Mouse (Mus musculus): ENCODE results near the gene Kank2.
A peak's percentile ranks its signal among the peaks of the same experiment; 100 is the strongest.
"Not testable (repeated sequence)": the region's sequence is repeated elsewhere in the genome, so short reads cannot be mapped to it uniquely, and the experiment has no call there.

Kank2 gene

DNA sequence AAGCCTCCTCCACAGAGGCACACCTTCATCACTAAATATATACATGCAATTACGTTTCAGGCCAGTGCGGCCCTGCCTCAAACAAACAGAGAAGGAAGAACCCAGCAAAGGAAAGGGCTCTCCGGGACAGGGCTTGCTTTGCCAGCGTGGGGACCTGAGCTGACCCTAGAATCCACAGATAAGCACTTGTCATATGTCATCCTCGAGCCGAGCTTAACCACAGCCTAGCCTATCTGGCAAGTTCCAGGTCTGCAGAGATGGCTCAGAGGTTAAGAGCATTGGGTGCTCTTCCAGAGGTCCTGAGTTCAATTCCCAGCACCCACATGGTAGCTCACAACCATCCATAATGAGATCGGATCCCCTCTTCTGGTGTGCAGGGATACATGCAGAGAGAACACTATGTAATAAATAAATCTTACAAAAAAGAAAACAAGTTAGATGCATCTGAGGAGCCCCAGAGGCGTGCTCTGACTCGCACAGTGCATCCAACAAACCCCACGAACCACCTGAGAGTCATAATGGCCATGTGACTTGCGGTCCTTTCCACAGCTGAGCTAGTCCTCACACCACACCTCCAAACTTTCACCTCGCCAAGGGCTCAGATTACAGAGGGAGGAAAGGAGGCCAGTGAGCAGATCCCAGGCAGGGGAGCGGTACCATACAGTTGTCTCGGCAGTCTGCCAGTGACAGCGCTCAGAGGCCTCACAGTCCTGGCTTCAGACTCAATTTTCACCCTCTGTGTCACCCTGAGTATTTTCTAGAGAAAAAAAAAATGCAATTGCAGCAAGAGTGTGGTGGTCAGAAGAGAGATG is 16.7 kb downstream of the Kank2 start:
- DNase-seq = no peak

DNA sequence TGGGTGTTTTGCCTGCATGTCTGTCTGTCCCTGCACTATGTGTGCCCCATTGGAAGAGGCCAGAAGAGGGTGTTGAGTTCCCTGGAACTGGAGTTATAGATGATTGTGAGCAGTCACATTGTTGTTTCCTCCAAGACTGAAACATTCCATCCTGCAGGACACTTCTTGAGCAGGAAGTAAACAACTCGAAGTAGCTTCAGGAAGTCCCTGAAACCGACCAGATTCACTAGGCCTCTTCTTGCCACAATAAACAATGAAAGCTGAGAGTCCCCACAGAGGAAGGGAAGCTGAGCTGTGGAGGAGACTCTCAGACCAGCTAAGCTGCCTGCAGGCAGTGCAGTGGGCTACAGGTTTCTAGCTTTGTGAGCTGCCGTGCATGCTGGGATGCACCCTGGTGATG is 20.8 kb downstream of the Kank2 start:
- no peak for DNase-seq

DNA sequence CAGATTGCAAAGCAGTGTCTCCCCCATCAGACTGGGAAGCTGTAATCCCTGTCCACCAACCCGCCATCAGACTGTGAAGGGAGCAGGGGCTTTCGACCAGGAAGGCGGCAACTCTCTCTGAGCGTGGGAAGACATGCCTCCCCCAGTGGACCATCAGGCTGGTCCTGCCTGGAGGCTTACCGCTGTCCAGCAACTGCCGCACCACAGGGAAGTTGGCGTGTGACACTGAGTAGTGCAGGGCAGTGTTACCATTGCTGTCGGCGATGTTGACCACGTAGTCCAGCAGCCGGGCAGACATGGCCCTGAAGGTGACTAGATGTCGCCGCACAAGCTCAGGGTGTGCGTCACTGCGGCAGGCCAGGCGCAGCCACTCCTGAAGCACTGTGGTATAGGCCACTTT is 24.2 kb downstream of the Kank2 start:
- peak; percentile 27 for DNase-seq

DNA sequence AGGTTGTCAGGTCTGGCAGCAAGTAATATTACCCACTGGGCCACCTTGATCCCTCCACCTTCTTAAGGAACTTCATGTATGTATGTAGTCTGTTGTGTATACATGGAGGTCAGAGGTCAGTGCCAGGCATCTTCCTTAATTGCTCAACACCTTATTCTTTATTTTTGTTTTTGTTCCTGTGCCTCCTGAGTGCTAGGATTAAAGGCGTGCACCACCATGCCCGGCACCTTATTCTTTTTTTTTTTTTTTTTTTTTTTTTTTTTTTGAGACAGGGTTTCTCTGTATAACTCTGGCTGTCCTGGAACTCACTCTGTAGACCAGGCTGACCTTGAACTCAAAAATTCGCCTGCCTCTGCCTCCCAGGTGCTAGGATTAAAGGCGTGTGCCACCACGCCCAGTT is 25.1 kb downstream of the Kank2 start:
- DNase-seq = not testable (repeated sequence)

DNA sequence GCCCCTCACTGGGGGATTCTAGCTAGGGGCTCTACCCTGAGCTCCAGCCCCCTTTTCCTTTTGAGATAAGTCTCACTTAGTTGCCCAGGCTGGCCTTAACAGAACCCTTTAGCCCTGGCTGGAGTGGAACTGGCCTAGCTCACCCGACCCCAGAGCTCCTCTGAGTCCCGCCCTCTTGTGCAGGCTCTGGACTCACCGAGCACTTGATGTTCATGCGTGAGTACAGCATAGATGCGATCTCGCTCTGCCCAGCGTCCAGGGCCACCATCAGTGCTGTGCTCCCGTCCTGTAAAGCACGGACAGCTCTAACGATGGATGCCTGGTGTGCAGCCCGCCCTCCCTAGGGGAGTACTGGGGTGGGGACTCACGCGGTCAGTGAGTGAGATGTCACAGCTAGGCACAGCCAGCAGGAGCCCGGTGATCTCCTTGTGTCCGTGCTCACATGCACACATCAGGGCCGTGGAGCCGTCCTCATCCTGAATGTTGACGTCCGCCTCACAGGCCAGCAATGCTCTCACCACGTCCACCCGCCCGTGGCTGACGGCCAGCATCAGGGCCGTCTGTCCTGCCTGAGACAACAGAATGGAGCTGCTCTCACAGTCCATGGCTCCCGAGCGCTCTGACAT is 28.9 kb downstream of the Kank2 start:
- peak; percentile 76 for DNase-seq

DNA sequence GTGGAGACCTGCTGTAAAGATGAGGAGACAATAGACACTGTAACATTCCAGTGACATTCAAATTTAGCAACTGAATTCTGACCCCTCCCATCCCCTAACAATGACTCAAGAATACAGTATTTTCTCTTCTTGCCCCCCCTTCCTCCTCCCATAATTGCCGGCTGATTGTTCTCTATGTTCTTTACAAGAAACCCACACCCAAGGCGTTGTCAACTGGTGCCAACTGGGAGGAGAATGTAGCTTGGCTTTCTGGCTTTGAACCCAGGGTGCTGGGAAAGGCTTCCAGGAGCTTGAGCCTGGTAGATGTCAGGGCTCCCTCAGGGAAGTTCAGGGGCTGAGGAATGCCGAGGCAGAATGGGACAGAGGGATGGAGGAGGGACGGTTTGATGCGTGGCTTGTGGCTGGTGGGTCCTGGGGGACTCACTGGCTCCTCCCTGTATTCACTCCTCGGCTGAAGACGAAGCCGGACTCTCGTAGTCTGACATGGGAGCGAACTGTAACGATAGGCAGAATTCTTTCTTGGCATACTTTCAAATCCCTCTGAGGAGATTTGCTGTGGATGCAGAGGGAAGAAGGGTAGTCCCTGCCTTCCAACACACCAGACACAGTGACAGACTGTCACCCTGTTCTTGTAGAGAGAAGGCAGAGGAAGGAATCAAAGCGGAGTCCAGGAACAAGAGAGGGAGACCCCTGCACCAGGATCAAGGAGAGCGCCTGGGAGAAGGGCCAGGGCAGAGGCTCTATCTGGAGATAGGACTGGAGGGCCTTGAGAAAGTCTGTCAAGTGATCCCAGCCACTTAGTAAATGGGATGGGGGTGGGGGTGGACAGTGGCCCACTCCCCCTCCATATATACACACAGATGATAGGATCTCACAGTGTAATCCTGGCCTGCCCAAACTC is 29.8 kb downstream of the Kank2 start:
- peak; percentile 79 for DNase-seq

DNA sequence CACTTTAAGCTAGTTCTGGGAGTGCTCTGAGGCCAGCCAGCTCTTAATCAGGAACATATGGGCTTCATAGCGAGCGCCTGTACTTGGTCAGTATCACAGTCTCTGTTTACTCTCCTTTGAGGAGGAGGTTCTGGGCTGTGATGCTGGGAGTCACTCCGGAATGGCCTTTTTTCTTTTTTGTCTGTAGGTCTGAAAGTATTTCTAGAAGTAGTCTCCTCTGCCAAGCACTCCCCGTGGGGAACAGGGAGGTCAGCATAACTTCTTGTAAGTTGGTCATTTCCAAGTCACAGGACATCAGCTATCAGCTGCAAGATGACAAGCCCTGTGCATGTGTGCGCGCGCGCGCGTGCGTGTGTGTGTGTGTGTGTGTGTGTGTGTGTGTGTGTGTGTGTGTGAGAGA is 30.6 kb downstream of the Kank2 start:
- peak; percentile 88 for DNase-seq

DNA sequence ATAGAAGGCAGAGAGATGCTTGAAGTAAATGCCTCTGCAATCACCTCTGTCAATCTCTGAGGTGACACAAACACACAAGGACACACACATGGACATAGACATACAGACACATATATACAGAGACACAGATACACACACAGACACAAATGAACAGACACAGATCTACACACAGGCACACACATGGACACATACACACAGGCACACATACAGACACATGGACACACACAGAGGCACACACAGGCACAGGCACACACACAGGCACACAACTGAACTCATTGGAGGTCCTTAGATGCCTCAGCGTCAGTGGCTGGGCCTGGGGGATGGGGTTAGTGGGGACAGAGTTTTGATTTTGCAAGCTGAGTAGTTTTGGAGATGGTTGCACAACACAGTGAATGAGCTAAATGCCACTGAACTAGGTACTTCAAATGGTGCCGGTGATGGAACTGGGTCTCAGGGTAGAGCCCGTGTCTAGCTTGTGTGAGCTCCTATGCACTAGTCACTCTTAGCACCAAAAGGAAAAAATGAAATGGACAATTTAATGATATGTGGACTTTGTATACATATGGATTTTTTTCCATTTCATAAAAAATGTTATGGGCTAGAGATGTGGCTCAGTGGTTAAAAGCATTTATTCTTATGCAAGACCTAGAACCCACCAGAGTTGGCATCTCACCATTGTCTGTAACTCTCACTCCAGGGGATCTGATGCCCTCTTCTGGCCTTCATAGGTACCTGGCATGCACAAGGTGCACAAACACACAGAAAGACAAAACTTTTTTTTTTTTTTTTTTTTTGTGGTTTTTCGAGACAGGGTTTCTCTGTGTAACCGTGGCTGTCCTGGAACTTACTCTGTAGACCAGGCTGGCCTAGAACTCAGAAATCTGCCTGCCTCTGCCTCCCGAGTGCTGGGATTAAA is 34.2 kb downstream of the Kank2 start:
- peak; percentile 25 for DNase-seq

DNA sequence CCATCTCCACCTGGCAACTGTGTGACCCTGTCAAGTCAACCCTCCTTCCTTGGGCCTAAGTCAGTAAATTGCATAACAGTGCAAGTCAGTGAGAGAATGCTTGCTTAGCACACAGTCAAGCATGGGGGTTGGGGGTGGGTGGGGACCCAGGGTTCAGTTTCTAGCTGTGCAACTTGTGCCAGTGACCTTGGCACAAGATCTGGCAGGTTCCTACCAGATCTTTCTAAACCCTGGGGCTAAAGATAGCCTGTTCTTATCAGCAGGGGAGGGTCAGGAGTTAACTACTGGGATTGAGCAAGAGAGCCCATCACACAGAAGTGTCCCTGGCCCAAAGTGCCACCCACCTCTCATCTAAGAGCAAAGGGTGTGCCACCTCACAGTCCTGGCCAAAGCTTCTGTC is 36.4 kb downstream of the Kank2 start:
- DNase-seq = peak; percentile 40

DNA sequence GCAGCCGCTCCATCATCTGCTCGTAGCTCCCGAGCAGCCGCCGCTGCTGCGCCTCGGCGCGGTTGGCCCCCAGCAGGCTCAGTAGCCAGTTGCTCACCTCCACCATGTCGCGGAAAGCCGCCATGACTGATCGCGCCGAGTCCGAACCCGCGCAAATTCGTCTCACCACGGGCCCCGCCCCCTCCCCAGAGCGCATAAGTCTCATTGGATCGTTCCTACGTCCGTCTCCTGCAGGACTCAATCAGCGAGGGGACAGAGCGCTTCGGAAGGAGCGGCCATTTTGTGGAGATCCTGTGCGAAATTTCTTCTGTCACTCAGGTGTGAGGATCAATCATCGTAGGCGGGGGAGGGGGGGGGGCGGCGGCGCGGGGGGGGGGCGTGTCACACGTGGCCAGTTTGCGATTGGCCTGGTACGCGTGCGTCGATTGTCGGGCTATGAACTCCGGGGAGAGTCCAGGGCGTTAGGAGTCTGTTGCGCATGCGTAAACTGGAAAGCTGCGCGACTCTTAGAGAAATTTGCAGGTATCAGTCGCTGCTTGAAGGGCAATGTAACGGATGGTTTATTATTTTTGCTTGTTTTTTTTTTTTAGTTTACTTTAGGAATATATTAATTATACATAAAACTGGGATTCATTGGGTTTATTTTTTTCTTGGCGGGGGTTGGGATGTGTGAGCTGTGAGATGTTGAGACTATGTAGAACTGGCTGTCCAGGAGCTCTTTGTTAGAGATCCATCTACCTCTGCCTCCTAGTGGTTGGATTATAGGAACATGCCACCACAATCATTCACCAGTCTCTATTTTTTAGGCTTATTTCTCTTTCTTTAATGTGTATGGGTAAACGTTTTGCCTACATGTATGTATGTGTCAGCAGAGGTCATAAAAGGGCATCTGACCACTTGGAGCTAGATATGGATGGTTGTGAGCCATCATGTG is 38.1 kb downstream of the Kank2 start, which contains the start of gene Spc24:
Spc24 (minus strand) TSS at position 149 of the 934 bp plus-strand sequence.
- peak; percentile 97 for DNase-seq

DNA sequence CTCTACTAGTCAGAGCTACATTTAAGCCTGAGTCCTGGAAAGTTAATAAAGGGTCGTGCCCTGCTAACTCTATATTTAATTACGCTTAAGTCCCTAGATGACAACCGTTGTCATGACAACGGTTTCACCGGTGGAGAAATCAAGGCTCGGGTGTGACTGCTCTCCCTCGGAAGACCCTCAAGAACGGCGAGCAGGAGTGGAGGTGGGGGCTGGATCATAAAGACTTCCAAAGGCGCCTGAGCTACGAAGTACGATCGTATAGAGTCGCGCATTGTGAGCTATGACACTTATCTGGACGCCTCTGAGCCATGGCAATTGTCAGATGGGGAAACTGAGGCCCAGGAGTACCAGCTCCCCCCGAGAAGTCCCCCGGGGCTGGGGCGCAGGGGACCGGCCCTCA is 38.8 kb downstream of the Kank2 start:
- DNase-seq = no peak

DNA sequence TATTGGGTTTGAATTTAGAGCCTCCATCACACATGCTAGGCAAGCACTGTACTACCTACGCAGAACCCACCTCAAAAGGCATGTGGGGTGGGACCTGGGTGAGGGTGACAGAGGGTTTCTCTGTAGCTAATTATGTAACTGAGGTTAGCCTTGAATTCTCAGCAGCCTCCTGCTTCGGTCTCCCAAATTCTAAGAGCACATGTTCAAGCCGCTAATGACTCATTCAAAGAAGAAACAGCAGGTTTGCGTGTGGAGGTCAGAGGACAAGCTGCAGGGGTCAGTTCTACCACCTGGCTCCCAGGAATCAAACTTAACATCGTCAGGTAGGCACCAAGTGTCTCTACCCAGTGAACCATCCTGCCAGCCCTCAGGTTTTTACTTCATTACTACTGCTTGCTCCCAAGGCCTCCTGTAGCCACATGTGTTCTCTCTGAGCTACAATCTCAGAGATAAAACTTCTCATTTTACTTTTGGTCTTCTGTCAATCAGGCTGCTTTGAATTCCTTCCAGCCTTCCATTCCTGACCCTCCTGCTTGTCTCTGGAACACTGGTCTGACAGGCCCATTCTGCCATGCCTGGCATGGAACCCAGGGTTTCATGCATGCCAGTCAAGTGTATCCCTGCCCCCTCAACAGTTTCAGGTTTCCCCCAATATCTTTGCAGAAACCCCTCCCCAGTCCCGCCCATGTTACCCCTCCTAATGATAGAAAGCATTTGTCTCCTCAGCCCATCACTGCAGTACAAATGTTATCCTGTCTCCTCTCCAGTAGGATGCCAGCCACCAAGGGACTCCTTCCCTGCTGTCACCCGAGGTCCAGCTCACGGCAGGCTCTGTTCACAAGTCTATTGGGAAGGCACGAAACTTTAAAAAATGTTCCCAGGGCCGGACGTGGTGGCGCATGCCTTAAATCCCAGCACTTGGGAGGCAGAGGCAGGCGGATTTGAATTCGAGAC is 39.7 kb downstream of the Kank2 start:
- peak; percentile 54 for DNase-seq

DNA sequence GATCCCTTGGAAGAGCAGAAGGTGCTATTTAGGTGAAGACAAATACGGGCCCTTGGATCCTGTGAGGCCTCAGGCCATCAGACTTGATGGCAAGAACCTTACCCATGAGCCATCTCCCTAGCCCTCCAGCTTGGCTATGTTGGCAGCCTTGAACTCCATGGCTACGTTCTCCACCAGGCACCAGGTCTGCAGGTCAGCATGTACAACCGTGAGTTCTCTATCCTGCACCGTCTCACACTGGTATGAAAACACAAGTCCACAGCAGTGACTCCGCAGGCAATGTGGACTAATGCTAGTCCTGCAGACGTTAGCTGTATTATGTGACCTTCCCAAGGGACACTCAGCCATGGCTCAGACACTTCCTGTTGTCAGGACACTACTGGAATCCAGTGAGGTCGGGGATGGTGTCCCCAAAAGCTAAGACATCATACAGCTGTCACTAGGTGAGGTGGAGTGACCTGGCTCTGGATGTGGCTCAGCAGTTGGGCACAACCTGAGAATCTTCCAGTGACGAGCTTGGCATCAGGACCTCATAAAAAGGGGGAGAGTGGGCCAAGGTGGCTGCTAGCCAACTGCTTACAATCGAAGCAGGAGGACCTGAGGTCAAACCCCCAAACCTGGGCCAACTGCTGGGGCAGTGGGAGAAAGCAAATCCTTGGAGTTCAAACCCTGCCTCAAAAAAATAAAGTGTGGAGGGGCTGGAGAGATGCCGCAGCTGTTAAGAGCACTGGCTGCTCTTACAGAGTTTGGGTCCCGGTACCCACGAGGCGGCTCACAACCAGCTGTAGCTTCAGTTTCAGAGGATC is 43.8 kb downstream of the Kank2 start:
- peak; percentile 65 for DNase-seq

DNA sequence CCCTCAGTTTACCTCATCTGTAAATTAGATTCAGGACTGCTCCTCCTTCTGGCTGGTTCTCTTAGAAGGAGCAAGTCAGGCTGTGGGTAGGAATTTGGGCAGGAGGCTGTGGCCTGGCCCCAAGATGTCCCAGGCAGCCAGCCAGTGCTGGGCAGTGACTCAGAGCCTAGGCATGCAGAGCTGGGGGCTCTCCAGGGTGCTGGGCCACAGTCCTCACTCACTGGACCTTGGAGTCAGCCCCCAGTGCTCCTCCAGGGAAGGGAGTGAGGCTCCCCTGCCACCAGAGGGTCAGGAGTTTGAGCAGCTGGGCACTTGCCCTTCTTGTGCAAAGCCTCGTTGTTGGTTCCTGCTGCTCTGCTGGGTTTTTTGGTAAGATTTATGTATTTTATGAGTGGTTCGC is 44.5 kb downstream of the Kank2 start:
- DNase-seq = peak; percentile 87

DNA sequence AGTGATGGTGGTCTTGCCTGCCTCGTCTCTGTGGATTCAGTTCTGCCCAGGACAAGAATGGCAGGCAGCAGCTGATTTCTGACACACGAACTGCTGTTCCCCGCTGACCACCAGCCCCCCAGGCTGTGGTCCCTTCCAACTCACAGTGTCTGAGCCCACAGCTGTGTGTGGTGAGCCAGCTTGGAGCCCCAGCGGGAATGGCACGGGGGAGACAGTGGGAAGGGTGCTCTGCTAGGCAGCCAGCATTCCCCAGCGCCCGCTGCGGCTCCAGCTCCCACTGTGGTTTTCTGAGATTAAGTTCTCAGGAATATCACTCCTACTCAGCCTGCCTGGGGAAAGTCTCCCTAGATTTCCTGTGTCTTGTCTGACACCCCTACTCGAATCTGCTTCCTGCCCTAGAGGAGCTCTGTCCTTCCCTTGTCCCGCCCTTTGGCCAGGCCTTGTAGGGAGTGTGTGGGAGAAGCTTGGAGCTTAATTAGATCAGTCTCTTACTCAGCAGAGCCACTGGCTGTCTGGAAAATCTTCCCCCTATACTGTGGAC is 46.2 kb downstream of the Kank2 start:
- peak; percentile 49 for DNase-seq

DNA sequence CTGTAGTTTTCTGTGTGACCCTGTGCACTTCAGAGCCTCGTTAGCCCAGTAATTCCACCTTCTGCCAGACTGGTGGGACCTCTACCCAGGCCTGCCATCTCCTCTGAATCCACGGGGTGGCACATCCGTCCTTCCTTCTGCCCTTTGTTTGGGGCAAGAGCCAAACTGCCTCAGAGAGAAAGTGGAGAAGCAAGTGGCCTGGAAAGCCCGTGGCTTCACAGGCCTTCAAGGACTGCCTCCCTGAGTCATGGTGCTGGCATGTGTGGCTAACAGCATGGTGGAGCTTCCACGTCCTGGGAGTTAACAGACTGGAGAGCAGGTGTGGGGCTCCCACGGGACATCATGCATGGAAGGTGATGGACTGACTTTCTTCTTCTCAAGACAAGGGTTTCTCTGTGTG is 47.2 kb downstream of the Kank2 start:
- peak; percentile 71 for DNase-seq

DNA sequence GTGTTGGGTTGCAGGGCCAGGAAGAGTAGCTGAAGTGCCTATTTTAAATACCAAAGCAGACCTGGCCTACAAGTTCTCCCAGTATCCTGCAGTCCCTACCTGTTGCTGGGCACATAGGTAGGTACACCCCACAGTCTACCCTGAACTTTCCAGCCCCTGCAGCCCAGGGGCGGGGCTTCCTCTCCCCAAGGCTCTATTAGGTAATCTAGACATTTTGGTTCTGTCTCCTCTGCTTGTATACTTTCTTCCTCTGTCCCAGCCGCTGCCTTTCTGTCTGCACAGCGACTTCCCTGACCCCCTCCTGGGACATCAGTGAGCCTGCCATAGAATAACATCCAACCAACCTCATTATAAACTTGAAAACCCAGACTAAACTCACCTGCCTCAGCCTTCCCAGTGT is 48.2 kb downstream of the Kank2 start:
- DNase-seq = peak; percentile 52

DNA sequence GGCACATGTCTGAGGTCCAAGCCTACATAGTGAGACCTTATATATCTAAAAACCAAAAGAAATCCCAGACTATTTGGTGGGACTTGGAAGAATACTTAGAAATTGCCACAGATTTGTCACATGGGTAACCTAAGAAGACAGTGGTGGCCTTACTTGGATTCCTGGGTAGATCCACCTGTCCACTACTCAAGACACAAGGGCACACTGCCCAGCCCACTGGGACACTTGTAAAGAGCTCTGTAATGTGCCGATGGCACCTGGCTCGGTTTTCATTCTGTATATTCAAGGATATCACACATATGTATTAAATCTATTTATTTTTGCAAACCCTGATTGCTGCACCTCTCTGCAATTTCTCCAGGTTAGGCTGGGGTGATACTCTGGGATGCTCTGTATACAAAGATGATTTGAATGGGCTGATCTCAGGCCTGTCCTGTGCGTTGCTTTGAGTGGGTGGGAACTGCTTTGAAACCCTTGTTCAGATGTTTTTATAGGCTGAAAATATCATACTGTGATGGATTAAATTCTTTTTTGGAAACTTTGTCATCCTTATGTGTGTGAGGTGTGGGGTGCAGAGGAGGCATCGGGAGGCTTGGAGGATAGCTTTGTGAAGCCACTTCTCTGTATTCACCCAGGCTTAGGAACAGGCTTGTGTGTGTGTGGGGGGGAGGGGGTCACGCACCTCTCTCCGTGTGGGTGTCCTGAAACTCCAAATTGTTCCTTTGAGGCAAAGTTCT is 49.0 kb downstream of the Kank2 start:
- DNase-seq = peak; percentile 63
